Mouse (Mus musculus) left cerebral cortex, adult 2 months (tissue): Measurements from ENCODE around the gene Gm11011. TPM values are rescaled to one million over a fixed set of nuclear protein-coding genes. Genes with fewer than 3 reads are reported as not detected.

Experiments
- DNase-seq, 2 experiments: peaks; one replicate each; pipeline ENCODE4 v3.0.0; 2021 to 2022; ENCODE audit warnings: low spot score in 2 of 2, mixed read lengths in 1 of 2; ENCODE audit errors: extremely low spot score in 1 of 2
- H3K27ac ChIP-seq: fragments of 200-600 bp; 2 replicates; pipeline ENCODE4 v1.8.1; 2022
- H3K4me3 ChIP-seq: fragments of 200-600 bp; 2 replicates; pipeline ENCODE4 v1.8.1; 2022
- CTCF ChIP-seq: fragments of 200-600 bp; IDR thresholded peaks from 2 replicates; pipeline ENCODE4 v1.8.1; 2022; ENCODE audit warnings: antibody characterized with exemption, mild to moderate bottlenecking, moderate library complexity
- intact Hi-C: fragments of 180-260 bp; cut with DNase I; formaldehyde crosslinking; loops from one replicate; pipeline ENCODE4 v1.15.1; 2025
- total RNA-seq, 2 experiments: library from RNA; stranded (reverse); gene quantifications; 2 replicates each; pipeline ENCODE4 v1.2.3; 2021

Gene Gm11011
- total RNA-seq, 2 experiments from 2014 or later, result not detected

DNA sequence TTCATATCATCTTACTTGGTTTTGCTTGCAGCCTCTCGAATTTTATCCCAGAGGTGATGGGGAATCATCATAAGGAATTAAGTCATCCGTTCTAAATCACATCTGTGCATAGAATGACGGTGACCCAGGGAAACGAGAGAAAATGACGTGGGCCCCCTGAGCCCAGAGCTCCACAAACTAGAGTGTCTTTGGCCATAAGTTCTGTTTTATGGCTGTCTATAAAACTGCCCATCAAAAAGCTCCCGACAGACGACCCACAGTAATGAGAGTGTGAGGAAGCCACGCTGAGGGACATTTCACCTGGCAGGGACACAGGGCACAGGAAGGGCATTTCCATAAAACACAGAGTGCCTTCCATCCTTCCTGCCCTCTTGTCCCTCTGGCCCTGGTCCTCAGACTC is 23.3 kb upstream of the Gm11011 start:
- TF ChIP-seq CTCF, result no peak
- intact Hi-C loops, result loop anchor here (10.0 kb wide), 1 partner anchor 546 kb away; no protein-coding TSS in a partner anchor
- DNase-seq, result no peak
- Histone ChIP-seq H3K27ac (no peak overlapping the region), H3K4me3 (no peak overlapping the region)

GRCm38 (mm10) chr2:169609956-169610355 is 22.4 kb upstream of the Gm11011 start:
- DNase-seq, result no peak
- TF ChIP-seq CTCF, result no peak
- intact Hi-C loops, result loop anchor here (10.0 kb wide), 1 partner anchor 545 kb away; no protein-coding TSS in a partner anchor
- no peak overlapping the region for H3K4me3 ChIP-seq
- no peak overlapping the region for H3K27ac ChIP-seq

DNA sequence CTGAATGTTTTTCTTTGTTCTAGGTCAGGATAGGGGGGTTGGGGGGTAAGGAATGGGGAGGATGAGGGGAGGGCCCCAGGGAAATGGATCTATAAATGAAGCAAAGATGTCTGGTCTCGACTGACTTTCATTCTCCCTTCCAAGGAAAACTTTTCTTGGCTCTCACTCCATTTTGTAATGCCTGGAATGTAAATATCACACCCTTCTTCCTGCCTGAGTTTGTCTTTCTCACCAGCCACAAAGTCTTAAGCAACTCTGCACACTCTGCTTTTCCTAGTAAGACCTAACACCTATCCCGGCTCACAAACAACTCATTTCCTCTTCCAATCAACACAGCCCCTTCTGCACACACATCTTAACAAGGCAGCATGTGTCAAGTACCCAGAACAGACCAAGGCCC is 20.2 kb upstream of the Gm11011 start:
- no peak overlapping the region for H3K4me3 ChIP-seq
- DNase-seq, result no peak
- intact Hi-C loops, result no loop called here
- H3K27ac ChIP-seq, result no peak overlapping the region
- TF ChIP-seq CTCF, result no peak

DNA sequence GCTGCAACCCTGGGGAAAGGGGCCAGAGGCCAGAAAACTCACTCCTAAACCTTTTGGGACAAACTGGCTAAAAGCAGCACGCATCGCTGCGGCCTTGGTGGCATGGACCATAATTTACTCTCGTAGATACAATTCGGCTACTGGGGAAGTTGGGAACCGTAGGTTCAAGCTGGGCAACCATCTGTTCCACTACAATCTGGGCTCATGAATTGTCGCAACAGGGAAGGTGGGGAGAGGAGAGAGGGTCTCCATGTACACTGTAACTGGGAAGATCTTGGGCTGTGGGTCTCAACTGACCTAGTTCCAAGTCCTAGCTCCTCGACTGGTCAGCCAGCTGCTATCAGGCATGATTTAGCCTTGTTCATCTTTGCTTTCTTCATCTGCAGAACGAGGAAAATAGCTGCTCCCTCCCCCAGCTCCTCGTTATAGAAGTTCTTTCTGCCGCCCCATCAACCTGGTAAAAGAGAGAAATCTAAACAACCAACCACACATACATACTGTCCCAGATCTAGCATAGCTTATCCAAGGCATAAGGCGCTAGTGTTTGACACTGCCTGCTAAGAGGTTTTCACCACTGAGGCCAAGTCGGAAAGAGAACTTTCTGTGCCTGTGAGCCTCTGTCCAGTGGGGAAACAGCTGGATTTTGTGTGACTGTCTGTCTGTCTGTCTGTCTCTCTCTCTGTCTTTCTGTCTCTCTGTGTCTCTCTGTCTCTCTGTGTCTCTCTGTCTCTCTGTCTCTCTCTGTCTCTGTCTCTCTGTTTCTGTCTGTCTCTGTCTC is 19.5 kb upstream of the Gm11011 start:
- Histone ChIP-seq H3K4me3 (no peak overlapping the region), H3K27ac (no peak overlapping the region; the same call in 1 of the 2 replicates)
- TF ChIP-seq CTCF, result no peak
- intact Hi-C loops, result no loop called here
- DNase-seq, result peak in 1 of 2 experiments; percentile 22

DNA sequence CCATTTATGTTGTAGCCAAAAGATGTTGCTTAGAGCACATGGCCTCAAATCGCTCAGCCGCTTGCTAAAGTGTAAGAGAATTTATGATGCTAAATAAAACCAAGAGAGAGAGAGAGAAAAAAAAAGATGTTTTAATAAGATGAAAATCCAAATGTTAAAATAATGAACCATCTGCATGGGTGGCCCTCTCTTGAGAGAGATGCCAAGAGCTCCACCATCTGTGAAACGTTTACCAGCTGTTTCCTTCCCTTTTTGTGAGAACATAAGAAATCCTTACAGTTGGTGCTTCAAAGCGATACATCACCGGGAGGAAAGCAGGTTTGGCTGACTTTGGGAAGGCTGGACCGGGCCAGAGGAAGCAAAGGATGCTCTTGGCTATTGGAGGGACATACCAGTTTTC is 12.6 kb upstream of the Gm11011 start:
- Histone ChIP-seq H3K4me3 (no peak overlapping the region), H3K27ac (peak overlapping the region; percentile 45; the same call in 1 of the 2 replicates)
- no peak for TF ChIP-seq CTCF
- DNase-seq, result peak; percentile 36 to 46
- intact Hi-C loops, result loop anchor here (5.0 kb wide), 1 partner anchor 298 kb away; no protein-coding TSS in a partner anchor

DNA sequence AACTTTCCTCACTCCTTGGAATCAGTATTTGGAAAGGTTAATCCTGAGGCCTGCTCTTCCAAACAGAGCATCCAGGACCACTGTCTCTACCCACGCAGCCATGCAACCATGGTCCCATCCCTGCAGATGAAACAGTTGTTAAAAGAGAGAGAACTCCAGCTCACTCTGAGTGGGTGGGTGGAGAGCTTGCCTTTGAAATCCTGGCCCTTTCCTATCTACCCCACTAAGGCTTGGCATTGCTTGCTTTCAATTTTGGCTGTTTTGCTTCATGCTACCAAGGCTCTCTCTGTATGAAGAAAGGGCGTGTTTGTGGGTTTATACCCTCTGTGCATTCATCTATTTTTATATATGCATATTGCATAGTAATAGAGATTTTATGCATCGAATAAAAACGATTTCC is 12.0 kb upstream of the Gm11011 start:
- no peak for DNase-seq
- intact Hi-C loops, result loop anchor here (1.0 to 5.0 kb wide), 2 partner anchors 280 to 462 kb away; no protein-coding TSS in a partner anchor
- Histone ChIP-seq H3K27ac (peak overlapping the region; percentile 45), H3K4me3 (no peak overlapping the region)
- no peak for TF ChIP-seq CTCF

DNA sequence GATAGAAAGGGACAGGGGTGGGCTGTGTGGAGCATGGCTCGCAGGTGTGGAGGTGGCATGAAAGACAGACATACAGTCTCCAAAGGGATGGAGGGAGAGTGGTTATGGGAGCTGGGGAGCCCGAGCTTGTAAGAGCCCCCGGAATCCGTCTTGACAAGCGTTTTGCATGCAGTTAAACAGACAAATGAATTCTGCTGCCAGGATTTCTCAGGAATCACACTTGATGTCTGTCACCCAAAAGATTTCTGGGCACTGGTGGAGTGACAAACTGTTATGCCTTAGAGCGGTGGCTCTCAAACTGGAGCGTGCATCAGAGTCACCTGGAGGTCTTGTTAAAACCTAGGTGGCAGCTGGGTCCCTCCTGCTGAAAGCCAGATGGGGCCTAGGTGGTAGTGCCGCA is 10.4 kb upstream of the Gm11011 start:
- intact Hi-C loops, result loop anchor here (5.0 kb wide), 1 partner anchor 461 kb away; no protein-coding TSS in a partner anchor
- DNase-seq, result no peak
- TF ChIP-seq CTCF, result no peak
- no peak overlapping the region for H3K4me3 ChIP-seq
- H3K27ac ChIP-seq, result no peak overlapping the region

DNA sequence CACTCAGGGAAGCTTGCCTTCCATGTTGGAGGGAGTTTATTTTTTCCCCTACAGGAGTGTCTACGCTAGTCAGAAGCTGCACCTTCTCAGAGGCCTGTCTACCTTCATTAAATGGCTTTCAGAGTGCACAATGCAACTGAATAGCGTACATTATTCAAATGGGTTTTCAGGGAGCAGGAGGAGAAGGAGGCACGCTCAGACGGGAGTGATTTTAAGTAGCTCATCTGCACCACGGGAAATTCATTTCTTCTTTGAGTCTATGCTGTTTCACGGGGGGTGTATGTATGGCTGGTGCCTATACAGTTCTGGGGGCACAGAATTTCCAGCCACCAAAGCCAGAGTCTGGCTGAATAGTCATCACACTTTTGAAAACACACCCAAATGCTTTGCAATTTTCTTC is 9.8 kb upstream of the Gm11011 start:
- intact Hi-C loops, result loop anchor here (5.0 kb wide), 1 partner anchor 460 kb away; no protein-coding TSS in a partner anchor
- no peak for DNase-seq
- Histone ChIP-seq H3K4me3 (no peak overlapping the region), H3K27ac (no peak overlapping the region)
- no peak for TF ChIP-seq CTCF

DNA sequence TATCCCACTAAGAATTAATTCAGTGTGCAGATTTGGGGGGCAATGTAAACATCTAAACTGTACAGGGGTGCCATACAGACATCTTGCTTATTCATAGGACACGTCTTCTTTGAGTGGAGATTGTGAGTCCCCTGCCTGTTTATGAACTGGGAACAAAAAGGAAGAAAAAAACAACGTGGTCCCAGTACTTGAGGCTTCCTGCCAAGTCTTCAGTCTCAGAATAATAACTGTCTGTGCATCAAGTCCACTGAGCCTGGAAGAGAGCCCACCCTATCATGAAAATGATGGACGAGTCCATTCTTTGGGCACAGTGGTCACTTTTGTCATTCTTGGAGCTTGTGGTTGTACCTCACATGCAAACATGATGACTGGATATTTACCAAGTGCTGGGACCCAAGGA is 6.2 kb upstream of the Gm11011 start:
- no peak for DNase-seq
- H3K27ac ChIP-seq, result no peak overlapping the region
- no peak for TF ChIP-seq CTCF
- H3K4me3 ChIP-seq, result no peak overlapping the region
- intact Hi-C loops, result no loop called here

- H3K4me3 ChIP-seq, result no peak overlapping the region
- no peak for DNase-seq
- intact Hi-C loops, result no loop called here
- TF ChIP-seq CTCF, result no peak
- H3K27ac ChIP-seq, result no peak overlapping the region
Observed at GRCm38 (mm10) chr2:169590412-169590811, 2.9 kb upstream of the Gm11011 start.

- DNase-seq, result no peak
- no peak overlapping the region for H3K27ac ChIP-seq
- H3K4me3 ChIP-seq, result no peak overlapping the region
- no peak for TF ChIP-seq CTCF
- intact Hi-C loops, result no loop called here
Observed at GRCm38 (mm10) chr2:169589697-169590096, 2.2 kb upstream of the Gm11011 start.

DNA sequence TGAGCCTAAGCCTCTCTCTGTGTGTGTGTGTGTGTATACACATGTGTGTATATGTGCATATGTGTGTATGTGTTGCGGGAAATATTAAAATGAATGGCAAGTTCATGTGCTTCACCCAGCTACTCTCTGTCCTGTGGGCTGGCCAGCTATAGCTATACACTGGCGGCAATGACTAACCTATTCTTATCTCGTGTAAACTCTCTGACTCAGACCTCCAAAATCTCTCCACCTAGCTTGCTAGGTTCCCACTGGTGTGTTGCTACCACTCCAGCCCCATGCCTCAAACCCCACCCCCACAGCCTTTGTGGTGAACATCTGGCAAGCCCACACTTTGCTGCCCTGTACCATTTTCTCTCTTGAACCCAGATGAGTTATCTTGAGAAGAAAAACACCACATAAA is 857 bp downstream of the Gm11011 start:
- H3K27ac ChIP-seq, result no peak overlapping the region
- no peak overlapping the region for H3K4me3 ChIP-seq
- no peak for TF ChIP-seq CTCF
- intact Hi-C loops, result no loop called here
- DNase-seq, result no peak

GRCm38 (mm10) chr2:169585631-169586285 is 1.8 kb downstream of the Gm11011 start:
- no peak for DNase-seq
- H3K4me3 ChIP-seq, result no peak overlapping the region
- TF ChIP-seq CTCF, result no peak
- intact Hi-C loops, result no loop called here
- H3K27ac ChIP-seq, result no peak overlapping the region
